Mouse (Mus musculus) gastrocnemius, postnatal 25 days (tissue): ENCODE data around the gene Hoxc6. TPM values are rescaled to one million over a fixed set of nuclear protein-coding genes. Genes with fewer than 3 reads are reported as not detected.

Experiments
- DNase-seq: peaks from one replicate; pipeline ENCODE4 v3.0.0; 2022
- microRNA-seq, 2 experiments: library from miRNA; unstranded; fragments of <30 nt; microRNA quantifications; one replicate each; pipeline ENCODE4 v1.2.0; 2021; ENCODE audit warnings: borderline replicate concordance in 2 of 2
- total RNA-seq, 2 experiments: library from RNA; stranded (reverse); gene quantifications; 1 replicate in 1 of 2; 2 replicates in 1 of 2; pipeline ENCODE4 v1.2.3; 2021

Gene Hoxc6
- total RNA-seq, 2 experiments from 2014 or later = 5.3 to 8.1 TPM

GRCm38 (mm10) chr15:103039609-103040008, 41.6 kb downstream of the Hoxc6 start:
- no peak for DNase-seq

- DNase-seq = no peak
Measured at GRCm38 (mm10) chr15:103040601-103041000, 42.5 kb downstream of the Hoxc6 start.

GRCm38 (mm10) chr15:103041613-103042012, 43.6 kb downstream of the Hoxc6 start:
- DNase-seq = no peak

GRCm38 (mm10) chr15:103042209-103042608, 44.2 kb downstream of the Hoxc6 start:
- no peak for DNase-seq

GRCm38 (mm10) chr15:103051670-103052069, 53.6 kb downstream of the Hoxc6 start:
- no peak for DNase-seq

- no peak for DNase-seq
Measured at GRCm38 (mm10) chr15:103053210-103053609, 55.2 kb downstream of the Hoxc6 start.

- no peak for DNase-seq
Measured at GRCm38 (mm10) chr15:103056396-103056795, 58.3 kb downstream of the Hoxc6 start.

- no peak for DNase-seq
Measured at GRCm38 (mm10) chr15:103058715-103059114, 60.7 kb downstream of the Hoxc6 start.

- DNase-seq = no peak
Measured at GRCm38 (mm10) chr15:103059393-103059992, 61.4 kb downstream of the Hoxc6 start.

- DNase-seq = no peak
Measured at GRCm38 (mm10) chr15:103060021-103060340, 61.9 kb downstream of the Hoxc6 start.

- peak; percentile 47 for DNase-seq
Measured at GRCm38 (mm10) chr15:103060341-103061130, 62.5 kb downstream of the Hoxc6 start.

- peak; percentile 47 for DNase-seq
Measured at GRCm38 (mm10) chr15:103061131-103061825, 63.2 kb downstream of the Hoxc6 start.

Small RNAs within 50 kb of the gene (microRNA-seq; reads per million reads assigned to microRNA genes)
- gene Mir196a-2 = 1,625 to 1,952 reads per million in 2 experiments
- 219 to 370 reads per million in 2 experiments for gene Mir615

Other genes starting within 250 kb of the Hoxc6 start
- gene Hoxc13, start 77.2 kb upstream of the Hoxc6 start, total RNA-seq = not detected
- not detected for gene Hoxc12, start 61.5 kb upstream of the Hoxc6 start, total RNA-seq
- 1 to 10 TPM; 6.2 to 7.2 TPM for gene Hoxc11, start 43.8 kb upstream of the Hoxc6 start, total RNA-seq
- gene Hoxc10, start 31.5 kb upstream of the Hoxc6 start, total RNA-seq = 10 to 100 TPM; 61.5 to 69.5 TPM
- gene Hoxc5, start 30.8 kb upstream of the Hoxc6 start, total RNA-seq = 1 to 10 TPM; 1.6 to 1.8 TPM
- 1 to 10 TPM; 4.6 to 6.5 TPM for gene Hoxc9, start 21.8 kb upstream of the Hoxc6 start, total RNA-seq
- 1 to 10 TPM; 1.3 to 1.6 TPM for gene Hoxc8, start 7.7 kb upstream of the Hoxc6 start, total RNA-seq
- gene Hoxc4, start 20.7 kb downstream of the Hoxc6 start, total RNA-seq = 1 to 10 TPM; 3.8 to 4.1 TPM
- 10 to 100 TPM in 1 of 2 experiments, 1 to 10 TPM in 1; 9.4 to 11.7 TPM for gene Smug1, start 168.8 kb downstream of the Hoxc6 start, total RNA-seq
- gene Cbx5, start 241.6 kb downstream of the Hoxc6 start, total RNA-seq = 10 to 100 TPM; 29.0 to 29.6 TPM
- gene Hnrnpa1, start 242.2 kb downstream of the Hoxc6 start, total RNA-seq = 10 to 100 TPM; 82.8 to 89.0 TPM